Mouse (Mus musculus) ES-CJ7 (cell line): Measurements from ENCODE around the gene Ccnk.

ENCODE experiments used
- DNase-seq: peaks from one replicate; pipeline ENCODE4 v3.0.0; 2011; ENCODE audit warnings: low read depth, low spot score

Gene Ccnk

GRCm38 (mm10) chr12:108187541-108188091, 8.2 kb downstream of the Ccnk start:
- DNase-seq, result peak; percentile 42

GRCm38 (mm10) chr12:108193878-108194277, 14.5 kb downstream of the Ccnk start:
- no peak for DNase-seq

DNA sequence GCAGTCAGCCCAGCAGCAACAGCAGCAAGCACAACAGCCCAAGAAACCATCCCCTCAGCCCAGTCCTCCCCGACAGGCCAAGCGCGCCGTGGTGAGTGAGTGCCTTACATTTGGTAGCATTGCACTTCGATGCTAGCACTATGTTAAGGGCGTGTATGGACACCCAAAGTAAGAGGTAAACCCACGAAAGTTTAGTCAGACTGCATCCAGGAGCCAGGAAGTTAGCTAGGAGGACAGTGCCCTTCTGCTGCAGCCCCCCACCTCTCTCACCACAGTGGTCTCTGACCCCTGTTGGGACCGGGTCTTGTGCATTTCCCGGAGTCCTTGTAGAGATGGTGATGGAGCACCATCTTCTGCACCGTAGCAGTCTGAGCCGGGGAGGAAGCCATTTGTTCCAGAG, 16.4 kb downstream of the Ccnk start:
- no peak for DNase-seq

DNA sequence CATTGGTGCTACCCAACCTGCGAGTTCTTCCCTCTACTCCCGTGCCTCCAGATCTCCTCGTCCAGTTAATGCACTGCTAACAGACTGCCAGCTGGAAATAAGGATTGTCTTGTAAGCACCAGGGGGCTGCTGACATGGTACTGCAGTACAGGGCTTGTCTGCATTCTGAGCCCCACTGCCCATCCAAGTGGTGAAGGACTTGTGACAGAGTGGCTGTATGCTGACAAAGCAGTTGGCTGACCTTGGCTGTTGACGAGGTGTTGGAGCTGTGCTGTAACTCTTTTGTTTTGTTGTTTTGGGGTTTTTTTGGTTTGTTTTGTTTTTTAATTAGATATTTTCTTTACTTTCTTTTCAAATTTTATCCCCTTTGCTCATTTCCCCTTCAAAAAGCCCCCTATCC, 19.1 kb downstream of the Ccnk start:
- DNase-seq, result no peak

- DNase-seq, result no peak
Observed at GRCm38 (mm10) chr12:108200094-108200493, 20.7 kb downstream of the Ccnk start.

DNA sequence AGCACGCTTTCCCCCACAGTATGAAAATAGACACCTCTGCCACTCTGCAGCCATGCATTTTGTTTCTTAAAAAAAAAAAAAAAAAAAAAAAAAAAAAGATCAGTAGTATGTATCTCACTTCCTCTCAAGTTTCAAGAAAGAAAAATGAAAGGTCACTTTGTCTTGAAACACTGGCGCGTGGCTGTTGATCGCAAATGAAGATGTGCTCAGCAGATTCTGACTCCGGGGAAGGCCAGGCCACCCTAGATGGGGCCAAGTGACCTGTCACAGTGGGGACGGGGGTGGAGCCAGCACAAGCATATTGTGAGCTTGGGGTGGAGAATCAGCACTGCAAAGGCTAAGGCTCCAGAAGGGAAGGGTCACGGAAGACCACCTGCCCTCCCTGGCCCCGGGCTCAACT, 24.5 kb downstream of the Ccnk start:
- no peak for DNase-seq

DNA sequence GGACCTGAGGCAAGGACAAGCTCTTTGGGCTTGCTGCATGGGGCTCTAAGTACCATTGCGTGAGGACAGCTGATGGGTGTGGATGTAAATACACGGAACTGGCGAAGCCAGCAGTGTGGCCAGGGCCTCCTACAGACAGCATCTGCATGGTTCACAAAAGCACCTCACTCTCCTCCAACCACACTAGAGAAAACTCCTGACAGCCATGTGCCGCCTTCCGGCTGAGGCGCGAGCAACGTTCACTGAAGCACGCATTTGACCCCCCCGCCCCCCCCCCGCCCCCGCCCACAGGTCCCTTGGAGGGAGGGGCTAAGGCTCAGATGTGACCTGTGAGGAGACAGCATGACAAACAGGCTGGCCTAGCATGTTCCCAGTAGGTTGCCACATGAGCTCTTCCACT, 25.6 kb downstream of the Ccnk start:
- DNase-seq, result no peak

GRCm38 (mm10) chr12:108206641-108207040, 27.3 kb downstream of the Ccnk start:
- DNase-seq, result peak; percentile 54

GRCm38 (mm10) chr12:108208216-108208615, 28.8 kb downstream of the Ccnk start:
- DNase-seq, result no peak

DNA sequence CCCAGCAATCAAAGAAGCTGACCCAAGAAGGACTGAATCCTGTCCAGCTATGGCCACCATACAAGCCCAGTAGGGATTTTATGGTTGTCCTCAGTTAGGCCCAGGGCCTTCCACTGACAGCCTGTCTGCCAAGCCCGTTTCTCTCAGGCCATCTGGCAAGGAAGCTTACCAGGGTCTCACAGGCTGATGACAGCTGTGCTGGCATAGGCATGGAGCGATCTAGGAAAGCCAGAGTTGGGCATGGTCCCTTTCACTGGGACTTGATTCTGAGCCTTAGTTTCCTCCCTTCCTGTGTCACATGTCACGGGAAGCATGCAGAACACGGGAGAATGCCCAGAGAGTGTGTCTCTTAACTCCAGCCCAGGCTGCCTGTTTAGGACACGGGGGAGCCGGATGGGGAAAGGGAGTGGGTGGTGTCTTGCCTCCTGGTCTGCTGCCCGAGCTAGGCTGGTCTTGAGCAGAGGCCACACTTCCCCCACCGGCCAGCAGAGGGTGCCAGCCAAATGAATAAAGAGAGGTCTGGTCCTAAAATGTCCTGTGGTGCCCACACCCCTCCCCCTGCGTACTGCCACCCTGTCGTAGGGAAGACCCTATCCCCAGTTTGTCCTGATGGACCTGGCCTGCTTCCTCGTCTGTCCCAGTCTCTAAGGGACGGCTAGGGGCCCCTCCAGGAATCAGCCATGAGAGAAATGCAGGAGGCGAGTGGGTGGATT, 29.5 kb downstream of the Ccnk start:
- DNase-seq, result peak; percentile 55

DNA sequence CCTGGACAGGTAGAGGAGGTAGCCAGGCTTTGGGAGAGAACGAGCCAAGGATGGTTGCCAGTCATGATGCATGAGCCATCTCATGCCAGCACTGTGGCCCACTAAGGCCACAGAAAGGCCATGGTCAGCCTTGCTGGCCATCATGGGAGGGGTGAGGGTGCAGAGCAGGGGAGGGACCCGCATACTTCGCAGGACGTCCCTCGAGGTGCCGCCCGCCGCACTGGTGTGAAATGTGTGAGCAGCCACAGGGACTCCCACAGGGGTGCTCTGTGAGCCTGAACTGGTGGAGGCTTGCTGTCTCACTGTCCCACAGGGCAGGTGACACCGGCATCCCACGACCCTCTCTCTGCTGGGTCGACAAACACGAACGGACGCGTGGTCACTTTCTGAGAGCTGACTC, 31.2 kb downstream of the Ccnk start:
- DNase-seq, result no peak

GRCm38 (mm10) chr12:108212071-108212470, 32.7 kb downstream of the Ccnk start:
- no peak for DNase-seq

GRCm38 (mm10) chr12:108212476-108212875, 33.1 kb downstream of the Ccnk start:
- DNase-seq, result no peak

DNA sequence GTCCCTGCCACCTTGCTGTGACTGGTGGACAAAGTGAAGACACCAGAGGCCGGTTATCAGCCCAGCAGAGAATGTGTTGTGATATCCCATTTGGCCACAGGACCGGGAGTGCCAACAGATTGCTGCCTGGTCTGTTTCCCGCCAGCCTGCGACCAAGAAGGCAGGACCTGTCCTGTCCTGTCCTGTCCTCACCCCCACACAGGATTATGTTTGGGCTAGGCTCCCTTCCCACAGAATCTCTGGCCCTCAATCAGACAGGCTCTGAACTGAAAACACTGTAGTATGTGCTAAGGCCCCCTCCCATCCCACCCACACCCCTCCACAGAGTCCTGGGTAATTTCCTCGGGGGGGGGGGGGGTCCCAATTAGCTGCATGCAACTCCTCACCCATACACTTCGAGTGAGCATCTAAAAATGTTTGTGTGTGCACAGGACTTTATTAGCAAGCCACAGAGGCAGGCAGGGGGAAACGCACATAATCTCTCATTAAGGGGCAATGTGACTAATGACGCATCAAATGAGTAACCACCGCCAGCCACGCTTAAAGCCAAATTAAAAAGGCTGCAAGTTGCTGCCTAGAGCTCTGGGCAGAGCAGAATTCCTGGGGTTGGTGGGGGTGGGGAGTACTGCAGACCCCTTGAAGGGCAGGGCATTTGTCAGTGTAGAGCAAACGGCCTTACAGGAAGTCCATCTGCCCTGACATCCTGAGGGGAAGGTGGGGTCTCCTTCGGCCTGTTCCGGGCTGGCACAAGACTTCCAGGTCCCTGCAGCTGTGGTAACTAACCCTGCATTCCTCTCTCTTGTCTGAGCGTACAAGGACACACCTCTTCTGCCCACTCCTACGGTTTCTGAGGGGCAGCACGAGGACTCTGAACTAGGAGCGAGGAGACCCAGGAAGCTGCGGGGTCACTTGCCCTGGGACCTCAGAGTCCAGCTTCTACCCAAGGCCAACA, 34.0 kb downstream of the Ccnk start:
- no peak for DNase-seq

GRCm38 (mm10) chr12:108215090-108215489, 35.7 kb downstream of the Ccnk start:
- no peak for DNase-seq

GRCm38 (mm10) chr12:108216611-108217370, 37.4 kb downstream of the Ccnk start:
- DNase-seq, result no peak

DNA sequence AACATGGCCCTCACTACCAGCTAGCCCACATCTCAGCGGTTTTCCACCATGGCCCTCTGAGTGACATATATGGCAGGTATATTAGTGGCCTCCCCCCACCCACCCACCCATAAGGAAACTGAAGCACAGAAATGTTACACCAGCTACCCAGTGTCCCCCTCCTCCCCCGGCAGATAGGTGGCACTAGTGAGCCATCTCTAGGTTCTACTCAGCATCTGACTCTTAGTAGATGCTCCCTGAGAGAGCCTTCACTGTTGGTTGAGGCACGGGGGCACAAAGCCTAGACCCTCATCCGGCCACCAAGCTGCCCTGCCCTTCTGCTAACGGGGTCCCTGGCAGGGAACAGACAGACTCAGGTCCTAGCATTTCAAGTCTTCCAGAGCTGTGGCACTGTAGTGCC, 38.2 kb downstream of the Ccnk start:
- DNase-seq, result peak; percentile 42

GRCm38 (mm10) chr12:108219163-108219562, 39.8 kb downstream of the Ccnk start:
- DNase-seq, result no peak

DNA sequence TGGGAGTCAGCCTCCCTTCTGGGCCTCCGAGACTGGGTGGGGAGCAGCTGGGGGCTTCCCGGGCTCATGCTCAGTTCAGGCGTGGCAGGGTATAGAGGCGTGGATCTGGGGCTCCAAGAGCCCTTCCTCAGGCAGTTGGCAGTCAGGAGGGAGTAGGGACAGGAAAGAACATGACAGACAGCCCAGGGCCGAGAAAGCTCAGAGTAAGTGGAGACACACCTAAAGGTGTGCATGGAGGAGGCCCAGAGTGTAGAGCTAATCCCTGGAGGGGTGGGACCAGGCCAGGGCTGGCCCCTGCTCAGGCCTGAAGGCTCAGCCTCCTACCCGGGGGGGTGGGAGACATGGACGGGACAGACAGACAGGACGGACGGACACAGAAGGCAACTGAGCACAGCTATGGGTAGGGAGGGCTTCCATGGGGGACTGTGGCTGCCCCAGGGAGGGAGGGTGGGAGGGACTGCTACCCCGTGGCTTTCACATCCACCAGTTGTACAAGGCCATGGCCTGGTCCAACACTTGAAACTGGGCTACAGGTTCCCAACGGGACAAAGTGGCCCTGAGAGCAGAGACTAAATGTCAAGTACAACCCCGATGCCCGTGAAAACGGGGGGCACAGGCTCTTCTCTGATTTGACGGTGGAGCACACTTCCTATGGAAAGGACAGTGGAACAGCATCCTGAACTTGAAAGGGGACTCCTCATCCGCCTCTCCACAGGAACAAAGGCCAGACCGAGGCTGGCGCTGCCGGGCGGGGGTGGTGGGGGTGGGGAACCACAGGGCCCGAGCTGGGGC, 40.6 kb downstream of the Ccnk start:
- DNase-seq, result no peak

DNA sequence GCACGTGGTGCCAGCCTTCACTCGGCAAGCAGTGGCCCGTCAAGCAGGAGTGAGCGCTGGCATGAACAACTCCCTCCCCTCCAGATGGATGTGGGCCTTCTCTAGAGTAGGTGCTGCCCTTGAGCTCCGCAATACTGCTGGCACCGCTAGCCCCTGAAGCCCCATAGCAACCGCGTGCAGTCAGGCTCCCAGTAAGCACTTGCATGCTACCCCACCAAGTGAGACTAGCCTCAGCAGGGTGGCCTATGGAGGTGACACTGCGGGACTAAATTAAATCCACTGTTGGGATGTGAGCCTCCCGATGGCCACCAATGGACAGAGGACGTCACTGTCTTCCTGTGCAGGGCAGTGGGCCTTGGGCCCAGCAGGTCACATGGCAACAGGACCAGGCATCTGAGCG, 41.2 kb downstream of the Ccnk start:
- no peak for DNase-seq

DNA sequence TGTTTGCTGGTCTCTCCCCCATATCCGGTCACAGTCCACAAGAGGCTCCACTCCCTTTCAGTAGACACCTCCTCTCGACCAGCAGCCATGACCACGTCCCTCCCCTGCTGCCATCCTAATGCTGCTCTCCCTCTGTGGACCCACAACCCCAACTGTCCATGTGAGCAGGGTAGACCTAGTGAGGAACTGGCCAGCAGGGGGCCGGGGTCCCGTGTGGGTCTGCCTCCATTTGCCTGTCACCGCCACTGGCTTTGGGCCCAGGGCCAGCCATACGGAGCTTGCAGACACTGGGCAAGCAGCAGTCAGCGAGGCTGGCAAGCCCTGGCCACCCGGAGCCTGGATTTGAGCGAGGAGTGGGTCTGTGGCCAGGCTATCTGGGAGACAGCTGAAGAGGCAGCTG, 41.8 kb downstream of the Ccnk start:
- no peak for DNase-seq
